Mouse (Mus musculus): ENCODE data around the gene Perm1. TPM values are rescaled to one million over a fixed set of nuclear protein-coding genes. Genes with fewer than 3 reads are reported as not detected.
A peak's percentile ranks its signal among the peaks of the same experiment; 100 is the strongest.

Perm1 gene
- polyA plus RNA-seq, 1 experiment from 2014 or later: 0.29 TPM

- H3K9me3 ChIP-seq (replicated peaks): no peaks in the 10 kb centered on the region
- H3K27me3 ChIP-seq (ENCODE audit: low read depth, poor library complexity, severe bottlenecking): no peaks in the 10 kb centered on the region
- under 1% methylated on average over 15 of the region's 15 CpGs for WGBS
- H3K4me1 ChIP-seq: peaks cover 24% of the 10 kb centered on the region
- H3K27ac ChIP-seq: peak overlapping the region; percentile 94
- DNase-seq (ENCODE audit: low spot score): no peak
- H3K36me3 ChIP-seq: peaks cover 64% of the 10 kb centered on the region
- peak overlapping the region; percentile 83 for H3K4me3 ChIP-seq
These were observed 19.7 kb downstream of the Perm1 start for GRCm38 (mm10) chr4:156235360-156235770.

GRCm38 (mm10) chr4:156235808-156236533, 20.3 kb downstream of the Perm1 start, which contains the start of gene Noc2l:
Noc2l (plus strand) TSS chr4:156236010.
- peaks cover 64% of the 10 kb centered on the region for H3K36me3 ChIP-seq
- WGBS: under 1% methylated on average over 90 of the region's 90 CpGs
- H3K4me1 ChIP-seq: peaks cover 24% of the 10 kb centered on the region
- no peaks in the 10 kb centered on the region for H3K27me3 ChIP-seq (ENCODE audit: low read depth, poor library complexity, severe bottlenecking)
- H3K27ac ChIP-seq: peak within 1 kb of the TSS; percentile 94
- DNase-seq (ENCODE audit: low spot score): peak; percentile 97
- no peaks in the 10 kb centered on the region for H3K9me3 ChIP-seq (replicated peaks)
- H3K4me3 ChIP-seq: peak within 1 kb of the TSS; percentile 83

- Histone ChIP-seq H3K27me3 (ENCODE audit: low read depth, poor library complexity, severe bottlenecking) (no peaks in the 10 kb centered on the region), H3K27ac (peak overlapping the region; percentile 71; the same call in 1 of the 2 replicates), H3K36me3 (peaks cover 64% of the 10 kb centered on the region), H3K4me1 (peaks cover 24% of the 10 kb centered on the region), H3K9me3 (replicated peaks) (no peaks in the 10 kb centered on the region), H3K4me3 (peak overlapping the region; percentile 83)
- 26% methylated on average over 58 of the region's 60 CpGs for WGBS
- DNase-seq (ENCODE audit: low spot score): peak; percentile 56
These were observed 21.2 kb downstream of the Perm1 start for GRCm38 (mm10) chr4:156236651-156237447.

GRCm38 (mm10) chr4:156249567-156249966, 33.9 kb downstream of the Perm1 start:
- 55% methylated on average over 11 of the region's 11 CpGs for WGBS
- no peak overlapping the region for H3K27ac ChIP-seq
- no peak overlapping the region for H3K4me3 ChIP-seq
- H3K9me3 ChIP-seq (replicated peaks): no peaks in the 10 kb centered on the region
- peaks cover 50% of the 10 kb centered on the region for H3K36me3 ChIP-seq
- no peak for DNase-seq (ENCODE audit: low spot score)
- peaks cover 44% of the 10 kb centered on the region for H3K27me3 ChIP-seq (ENCODE audit: low read depth, poor library complexity, severe bottlenecking)
- peaks cover 16% of the 10 kb centered on the region for H3K4me1 ChIP-seq

GRCm38 (mm10) chr4:156251081-156251480, 35.4 kb downstream of the Perm1 start:
- Histone ChIP-seq H3K4me1 (peaks cover 26% of the 10 kb centered on the region), H3K27me3 (ENCODE audit: low read depth, poor library complexity, severe bottlenecking) (peaks cover 57% of the 10 kb centered on the region), H3K27ac (no peak overlapping the region), H3K4me3 (no peak overlapping the region), H3K9me3 (replicated peaks) (no peaks in the 10 kb centered on the region), H3K36me3 (peaks cover 35% of the 10 kb centered on the region)
- 76% methylated on average over 8 of the region's 8 CpGs for WGBS
- no peak for DNase-seq (ENCODE audit: low spot score)

- Histone ChIP-seq H3K27me3 (ENCODE audit: low read depth, poor library complexity, severe bottlenecking) (peaks cover 57% of the 10 kb centered on the region), H3K4me1 (peaks cover 26% of the 10 kb centered on the region), H3K4me3 (no peak overlapping the region), H3K27ac (no peak overlapping the region), H3K9me3 (replicated peaks) (no peaks in the 10 kb centered on the region), H3K36me3 (peaks cover 25% of the 10 kb centered on the region)
- no peak for DNase-seq (ENCODE audit: low spot score)
- 26% methylated on average over 7 of the region's 7 CpGs for WGBS
These were observed 36.5 kb downstream of the Perm1 start for GRCm38 (mm10) chr4:156252140-156252539.

GRCm38 (mm10) chr4:156252619-156253018, 37.0 kb downstream of the Perm1 start:
- Histone ChIP-seq H3K36me3 (peaks cover 20% of the 10 kb centered on the region), H3K4me1 (peaks cover 26% of the 10 kb centered on the region), H3K27me3 (ENCODE audit: low read depth, poor library complexity, severe bottlenecking) (peaks cover 57% of the 10 kb centered on the region), H3K9me3 (replicated peaks) (no peaks in the 10 kb centered on the region), H3K27ac (no peak overlapping the region), H3K4me3 (no peak overlapping the region)
- WGBS: 48% methylated on average over 3 of the region's 3 CpGs
- DNase-seq (ENCODE audit: low spot score): no peak

GRCm38 (mm10) chr4:156253043-156253442, 37.4 kb downstream of the Perm1 start:
- Histone ChIP-seq H3K4me1 (peaks cover 26% of the 10 kb centered on the region), H3K4me3 (no peak overlapping the region), H3K9me3 (replicated peaks) (no peaks in the 10 kb centered on the region), H3K27ac (no peak overlapping the region), H3K27me3 (ENCODE audit: low read depth, poor library complexity, severe bottlenecking) (peaks cover 57% of the 10 kb centered on the region), H3K36me3 (peaks cover 16% of the 10 kb centered on the region)
- no peak for DNase-seq (ENCODE audit: low spot score)
- WGBS: 46% methylated on average over 7 of the region's 7 CpGs

- peak overlapping the region; percentile 37 for H3K4me3 ChIP-seq
- peaks cover 20% of the 10 kb centered on the region for H3K4me1 ChIP-seq
- 2% methylated on average over 30 of the region's 30 CpGs for WGBS
- H3K9me3 ChIP-seq (replicated peaks): no peaks in the 10 kb centered on the region
- DNase-seq (ENCODE audit: low spot score): peak; percentile 59
- peaks cover 1% of the 10 kb centered on the region for H3K36me3 ChIP-seq
- 0 out of 2 replicates have a peak overlapping the region, but pooled peaks have one; percentile 40 for H3K27ac ChIP-seq
- peaks cover 51% of the 10 kb centered on the region for H3K27me3 ChIP-seq (ENCODE audit: low read depth, poor library complexity, severe bottlenecking)
These were observed 38.9 kb downstream of the Perm1 start for GRCm38 (mm10) chr4:156254361-156255077.

- WGBS: 3% methylated on average over 26 of the region's 26 CpGs
- DNase-seq (ENCODE audit: low spot score): peak; percentile 47
- H3K9me3 ChIP-seq (replicated peaks): no peaks in the 10 kb centered on the region
These were observed 39.6 kb downstream of the Perm1 start, which contains the start of gene Samd11 for GRCm38 (mm10) chr4:156255078-156255839. Samd11 (minus strand) TSS chr4:156255657.

More at GRCm38 (mm10) chr4:156255078-156255839, 39.6 kb downstream of the Perm1 start, which contains the start of gene Samd11:
- Histone ChIP-seq H3K4me1 (peaks cover 16% of the 10 kb centered on the region), H3K27me3 (ENCODE audit: low read depth, poor library complexity, severe bottlenecking) (peaks cover 49% of the 10 kb centered on the region), H3K36me3 (no peaks in the 10 kb centered on the region), H3K27ac (0 out of 2 replicates have a peak within 1 kb of the TSS, but pooled peaks have one; percentile 40), H3K4me3 (peak within 1 kb of the TSS; percentile 37; the same call in 1 of the 2 replicates)

Data from limb, embryonic 10.5 days (tissue).